Mouse (Mus musculus): ENCODE measurements around the gene Tns1.

GRCm38 (mm10) chr1:74036560-74037390 is 87.5 kb downstream of the Tns1 start:
- TF ChIP-seq GATA1 (IDR thresholded peaks at IDR 0.05; ENCODE audit: borderline replicate concordance, low read length) (no peak), FLI1 (IDR thresholded peaks at IDR 0.05; ENCODE audit: low read length) (no peak)

All from megakaryocyte, embryonic 14.5 days (primary cell).